Mouse (Mus musculus): ENCODE results near the gene Axin2.

GRCm38 (mm10) chr11:108981012-108981411 is 60.9 kb downstream of the Axin2 start:
- TF ChIP-seq CTCF (IDR thresholded peaks at IDR 0.05; ENCODE audit: low read depth) = no peak
- no peak for TF ChIP-seq EP300 (IDR thresholded peaks at IDR 0.05; ENCODE audit: low read depth)

All from heart, postnatal 0 days (tissue).